Mouse (Mus musculus): ENCODE results near the gene Sh3rf1. TPM values are rescaled to one million over a fixed set of nuclear protein-coding genes. Genes with fewer than 3 reads are reported as not detected.
A peak's percentile ranks its signal among the peaks of the same experiment; 100 is the strongest.

Sh3rf1 gene
- polyA plus RNA-seq, 1 experiment from 2014 or later = 12.8 TPM

DNA sequence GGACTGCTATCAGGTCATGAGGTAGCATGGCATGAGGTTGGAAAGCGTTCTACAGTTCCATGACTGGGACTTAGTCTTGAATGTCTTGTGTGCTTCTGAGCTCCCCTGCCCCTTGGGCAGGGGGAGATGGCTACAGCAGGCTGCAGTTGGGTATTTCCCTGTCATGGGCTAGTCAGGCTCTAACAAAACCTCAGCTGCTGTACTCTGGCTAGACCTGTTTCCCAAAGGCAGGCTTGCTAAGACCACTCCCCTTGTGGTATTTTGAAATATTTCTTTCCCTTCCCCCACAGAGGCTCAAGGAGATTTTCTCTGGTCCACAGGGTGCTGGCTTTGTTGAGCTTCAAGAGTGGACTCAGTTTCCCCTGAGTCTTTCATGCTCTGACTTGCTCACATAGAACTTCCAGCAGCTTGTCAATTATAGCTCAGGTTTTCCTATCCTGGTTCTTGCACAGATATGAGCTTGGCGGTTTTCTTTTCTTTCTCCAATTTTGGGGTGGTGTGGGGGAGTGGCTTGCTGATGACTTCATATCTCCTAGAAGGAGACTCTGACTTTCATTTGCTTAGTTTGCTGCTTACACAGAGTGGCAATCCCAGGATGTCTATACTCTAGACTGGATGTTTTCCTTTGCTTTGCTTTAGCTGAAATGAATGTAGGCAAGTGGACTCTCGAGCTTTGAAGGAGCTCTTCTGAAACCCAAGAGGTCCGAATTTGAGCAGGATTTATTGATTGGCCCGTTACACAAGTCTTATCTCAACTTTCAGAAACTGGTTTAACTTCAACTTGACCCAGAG is 20.4 kb upstream of the Sh3rf1 start:
- H3K36me3 ChIP-seq = no peaks in the 10 kb centered on the region
- no peak for ATAC-seq (ENCODE audit: low FRiP score, low read depth)
- WGBS = 81% methylated on average over 5 of the region's 5 CpGs

DNA sequence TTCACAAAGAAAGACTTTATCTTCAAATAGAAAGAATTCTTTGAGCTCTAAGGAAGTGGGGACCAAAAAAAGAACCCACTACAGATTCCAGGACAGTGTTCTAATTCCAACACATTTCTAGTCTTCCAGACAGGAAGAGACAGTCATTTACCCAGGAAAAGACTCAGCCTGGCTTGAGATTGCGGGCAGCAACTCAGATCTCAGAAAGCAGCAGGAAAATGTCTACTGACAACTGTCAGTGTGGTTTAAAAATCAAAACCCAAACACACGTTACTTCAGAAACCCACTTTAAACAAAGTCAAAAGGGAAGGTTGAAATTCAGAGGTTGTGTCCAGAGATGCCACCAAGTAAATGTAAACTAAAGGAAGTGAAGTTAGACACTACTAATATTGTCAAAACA is 16.8 kb upstream of the Sh3rf1 start:
- H3K4me3 ChIP-seq = no peak overlapping the region
- no peaks in the 10 kb centered on the region for H3K4me1 ChIP-seq
- H3K9ac ChIP-seq = no peak overlapping the region
- no peaks in the 10 kb centered on the region for H3K9me3 ChIP-seq
- WGBS = 77% methylated on average over 2 of the region's 2 CpGs
- H3K4me2 ChIP-seq (replicated peaks) = no peak overlapping the region
- H3K27ac ChIP-seq = no peak overlapping the region
- no peak for ATAC-seq (ENCODE audit: low FRiP score, low read depth)
- H3K36me3 ChIP-seq = no peaks in the 10 kb centered on the region
- H3K27me3 ChIP-seq = no peaks in the 10 kb centered on the region

More for the DNA sequence above, 20.4 kb upstream of the Sh3rf1 start:
- H3K9me3 ChIP-seq = no peaks in the 10 kb centered on the region
- no peaks in the 10 kb centered on the region for H3K27me3 ChIP-seq
- H3K4me3 ChIP-seq = no peak overlapping the region
- no peak overlapping the region for H3K4me2 ChIP-seq (replicated peaks)
- no peak overlapping the region for H3K27ac ChIP-seq
- H3K9ac ChIP-seq = no peak overlapping the region
- no peaks in the 10 kb centered on the region for H3K4me1 ChIP-seq

DNA sequence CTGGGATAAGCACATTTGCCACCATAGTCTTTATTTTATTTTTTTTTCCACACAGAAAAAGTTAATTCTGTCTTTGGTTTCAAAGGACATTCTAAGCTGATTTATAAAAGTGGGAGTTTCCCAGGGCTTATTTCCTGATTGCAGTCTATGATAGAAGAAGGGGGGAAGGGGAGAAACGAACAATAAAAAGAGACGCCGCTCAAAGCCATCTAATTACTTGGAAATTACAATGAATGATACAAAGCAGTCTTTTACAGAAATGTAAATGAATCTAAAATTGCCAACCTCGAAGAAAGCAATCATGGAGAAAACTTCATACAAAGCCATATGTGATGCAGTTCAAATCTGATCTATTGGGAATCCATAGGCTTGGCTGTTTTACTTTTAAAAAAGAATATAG is 16.0 kb upstream of the Sh3rf1 start:
- Histone ChIP-seq H3K27ac (no peak overlapping the region), H3K9me3 (no peaks in the 10 kb centered on the region), H3K36me3 (no peaks in the 10 kb centered on the region), H3K4me2 (replicated peaks) (no peak overlapping the region), H3K27me3 (no peaks in the 10 kb centered on the region), H3K4me1 (no peaks in the 10 kb centered on the region), H3K4me3 (no peak overlapping the region), H3K9ac (no peak overlapping the region)
- WGBS = 82% methylated on average over 4 of the region's 4 CpGs
- ATAC-seq (ENCODE audit: low FRiP score, low read depth) = no peak

DNA sequence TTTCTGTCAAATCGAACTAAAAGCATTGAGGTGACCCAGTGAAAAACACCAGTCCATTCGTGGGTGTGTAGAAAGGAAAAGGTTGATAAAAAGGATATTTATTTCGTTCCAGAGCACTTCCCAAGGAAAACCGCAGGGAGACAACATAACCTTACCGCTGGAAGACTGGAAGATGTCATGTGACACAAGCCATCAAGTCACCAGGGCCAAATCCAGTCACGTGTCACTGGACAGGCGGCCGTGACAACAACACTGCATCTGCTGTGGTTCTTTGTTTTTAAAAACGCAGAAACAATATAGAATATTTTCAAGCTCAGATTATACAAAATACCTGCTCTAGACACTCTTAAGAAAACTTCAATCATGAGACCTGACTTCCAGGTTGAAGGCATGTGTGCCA is 15.0 kb upstream of the Sh3rf1 start:
- H3K9ac ChIP-seq = no peak overlapping the region
- H3K36me3 ChIP-seq = no peaks in the 10 kb centered on the region
- no peak for ATAC-seq (ENCODE audit: low FRiP score, low read depth)
- WGBS = 88% methylated on average over 9 of the region's 9 CpGs
- no peak overlapping the region for H3K27ac ChIP-seq
- H3K4me2 ChIP-seq (replicated peaks) = no peak overlapping the region
- no peaks in the 10 kb centered on the region for H3K4me1 ChIP-seq
- no peaks in the 10 kb centered on the region for H3K27me3 ChIP-seq
- H3K4me3 ChIP-seq = no peak overlapping the region
- no peaks in the 10 kb centered on the region for H3K9me3 ChIP-seq

DNA sequence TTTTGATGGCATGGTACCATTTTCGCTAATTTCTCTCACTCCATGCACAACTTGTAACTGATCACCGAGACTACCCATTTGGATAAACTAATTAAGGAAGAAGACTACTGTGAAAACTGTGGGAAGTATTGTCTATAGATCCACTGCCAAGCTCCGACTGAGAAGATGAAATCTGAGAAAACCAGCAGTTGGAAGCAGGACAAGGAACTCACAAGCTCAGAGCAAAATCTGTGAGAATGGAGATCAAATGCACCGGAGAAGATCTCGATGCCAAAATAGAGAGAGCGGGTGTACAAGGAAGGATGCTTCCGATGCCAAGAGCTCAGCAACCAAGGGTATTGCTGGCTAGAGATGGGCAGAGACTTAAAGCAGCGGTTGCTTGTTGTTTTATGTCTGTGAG is 12.8 kb upstream of the Sh3rf1 start:
- 92% methylated on average over 8 of the region's 8 CpGs for WGBS
- no peak overlapping the region for H3K4me3 ChIP-seq
- no peak overlapping the region for H3K27ac ChIP-seq
- H3K36me3 ChIP-seq = no peaks in the 10 kb centered on the region
- no peak overlapping the region for H3K4me2 ChIP-seq (replicated peaks)
- H3K9ac ChIP-seq = no peak overlapping the region
- H3K9me3 ChIP-seq = no peaks in the 10 kb centered on the region
- 0 out of 2 replicates have a peak, but pooled peaks cover 3% of the 10 kb centered on the region for H3K4me1 ChIP-seq
- ATAC-seq (ENCODE audit: low FRiP score, low read depth) = no peak
- H3K27me3 ChIP-seq = no peaks in the 10 kb centered on the region

DNA sequence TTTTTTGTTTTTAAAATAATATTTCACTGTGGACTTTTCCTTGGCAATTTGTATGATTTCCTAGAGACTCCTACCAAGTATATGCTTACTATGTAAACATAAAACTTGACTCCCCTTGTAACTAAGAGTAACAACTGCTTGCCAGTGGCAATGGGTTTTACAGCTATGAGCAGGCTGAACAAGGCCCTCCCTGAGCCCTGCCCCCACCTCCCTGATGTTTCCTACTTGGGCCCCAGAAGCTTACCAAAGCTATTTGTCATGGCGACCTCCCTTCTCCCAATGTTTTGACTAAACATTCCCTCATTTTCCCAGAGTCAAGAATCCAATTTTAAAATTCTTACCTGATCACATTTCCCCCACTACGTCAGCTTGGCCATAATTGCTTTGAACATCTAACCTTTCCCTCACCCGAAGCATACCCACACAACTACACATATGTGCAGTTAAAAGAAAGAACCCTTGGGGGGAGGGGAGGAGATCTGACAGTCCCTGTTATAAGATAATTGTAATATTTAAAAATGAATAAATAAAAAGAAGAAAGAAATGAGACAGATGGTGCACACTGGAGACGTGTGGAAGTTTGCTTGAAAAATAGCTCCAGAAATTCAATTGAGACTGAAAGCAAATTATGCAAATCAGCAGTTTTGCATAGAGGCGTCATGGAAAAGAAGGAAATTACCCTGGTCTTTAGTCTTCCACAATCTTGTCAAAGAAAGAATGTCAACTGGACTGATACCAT is 8.4 kb upstream of the Sh3rf1 start:
- ATAC-seq (ENCODE audit: low FRiP score, low read depth) = no peak; the same call in 1 of the 2 replicates
- H3K27me3 ChIP-seq = no peaks in the 10 kb centered on the region

DNA sequence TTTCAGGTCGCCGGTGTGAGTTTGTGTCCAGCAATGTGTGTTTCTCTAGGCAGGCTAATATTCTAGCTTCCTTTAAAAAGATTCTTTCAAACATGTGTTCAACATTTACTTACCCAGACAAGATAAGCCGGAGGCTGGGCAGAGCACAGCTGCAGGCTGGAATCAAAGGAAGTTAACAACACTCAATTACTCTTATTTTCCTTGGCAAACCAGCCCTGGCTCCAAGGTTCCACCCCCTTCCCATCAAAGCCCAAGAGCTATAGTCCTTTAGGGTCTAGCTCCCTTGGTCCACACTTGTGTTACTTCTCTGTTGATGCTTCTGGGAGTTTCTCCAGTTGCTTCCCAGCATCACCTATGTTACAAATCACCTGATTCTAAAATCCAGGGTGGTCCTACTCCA is 6.7 kb upstream of the Sh3rf1 start:
- H3K9me3 ChIP-seq = no peaks in the 10 kb centered on the region
- WGBS = 33% methylated on average over 3 of the region's 3 CpGs
- H3K9ac ChIP-seq = no peak overlapping the region
- 0 out of 2 replicates have a peak, but pooled peaks cover 3% of the 10 kb centered on the region for H3K27me3 ChIP-seq
- H3K27ac ChIP-seq = no peak overlapping the region
- H3K4me3 ChIP-seq = no peak overlapping the region
- H3K4me1 ChIP-seq = peaks cover 9% of the 10 kb centered on the region; the same call in 1 of the 2 replicates
- no peak for ATAC-seq (ENCODE audit: low FRiP score, low read depth)
- no peak overlapping the region for H3K4me2 ChIP-seq (replicated peaks)
- H3K36me3 ChIP-seq = no peaks in the 10 kb centered on the region

More for the DNA sequence above, 8.4 kb upstream of the Sh3rf1 start:
- WGBS = 53% methylated on average over 5 of the region's 5 CpGs
- no peak overlapping the region for H3K9ac ChIP-seq
- no peaks in the 10 kb centered on the region for H3K9me3 ChIP-seq
- H3K4me3 ChIP-seq = no peak overlapping the region
- H3K4me2 ChIP-seq (replicated peaks) = no peak overlapping the region
- no peak overlapping the region for H3K27ac ChIP-seq
- H3K4me1 ChIP-seq = peaks cover 9% of the 10 kb centered on the region; the same call in 1 of the 2 replicates
- H3K36me3 ChIP-seq = no peaks in the 10 kb centered on the region

DNA sequence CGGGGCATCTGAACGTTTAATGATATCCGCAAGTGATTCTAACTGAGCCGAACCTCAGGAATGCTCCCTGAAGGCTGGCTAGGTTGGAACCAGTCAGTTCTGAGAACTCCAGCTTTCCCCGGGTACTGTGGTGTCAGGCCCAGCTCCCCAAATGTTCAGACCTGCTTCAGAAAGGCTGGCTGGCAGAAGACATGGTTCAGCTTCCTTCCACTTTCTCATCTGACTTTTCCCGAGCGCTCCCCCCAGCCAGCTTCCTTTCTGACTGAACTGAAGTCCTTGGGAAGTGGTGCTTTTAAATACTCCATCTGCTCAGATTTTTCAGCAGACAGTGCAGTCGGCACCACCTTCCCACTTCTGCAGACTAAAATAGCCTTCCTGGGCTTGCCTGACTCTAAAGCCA is 6.2 kb upstream of the Sh3rf1 start:
- no peaks in the 10 kb centered on the region for H3K9me3 ChIP-seq
- 64% methylated on average over 8 of the region's 8 CpGs for WGBS
- H3K27ac ChIP-seq = no peak overlapping the region
- H3K4me2 ChIP-seq (replicated peaks) = no peak overlapping the region
- no peak for ATAC-seq (ENCODE audit: low FRiP score, low read depth)
- H3K27me3 ChIP-seq = 0 out of 2 replicates have a peak, but pooled peaks cover 3% of the 10 kb centered on the region
- no peaks in the 10 kb centered on the region for H3K36me3 ChIP-seq
- H3K4me3 ChIP-seq = no peak overlapping the region
- peaks cover 9% of the 10 kb centered on the region; the same call in 1 of the 2 replicates for H3K4me1 ChIP-seq
- H3K9ac ChIP-seq = no peak overlapping the region

DNA sequence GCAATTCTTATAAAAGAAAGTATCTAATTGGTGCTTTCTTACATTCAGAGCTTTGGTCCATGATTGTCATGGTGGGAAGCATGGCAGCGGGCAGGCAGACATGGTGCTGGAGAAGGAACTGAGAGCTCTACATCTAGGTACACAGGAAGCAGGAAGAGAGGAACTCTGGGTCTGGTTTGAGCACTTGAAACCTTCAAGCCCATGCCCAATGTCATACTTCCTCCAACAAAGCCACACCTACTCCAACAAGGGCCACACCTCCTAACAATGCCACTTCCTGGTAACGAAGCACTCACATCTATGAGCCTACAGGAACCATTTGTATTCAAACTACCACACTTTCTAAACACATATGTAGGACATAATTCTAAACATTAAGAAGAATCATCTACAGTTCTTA is 5.2 kb upstream of the Sh3rf1 start:
- Histone ChIP-seq H3K4me3 (no peak overlapping the region), H3K9ac (no peak overlapping the region), H3K27ac (no peak overlapping the region), H3K36me3 (no peaks in the 10 kb centered on the region), H3K4me1 (peaks cover 9% of the 10 kb centered on the region; the same call in 1 of the 2 replicates), H3K9me3 (no peaks in the 10 kb centered on the region), H3K4me2 (replicated peaks) (no peak overlapping the region), H3K27me3 (0 out of 2 replicates have a peak, but pooled peaks cover 3% of the 10 kb centered on the region)
- no peak for ATAC-seq (ENCODE audit: low FRiP score, low read depth)
- WGBS = 94% methylated on average over 2 of the region's 2 CpGs

DNA sequence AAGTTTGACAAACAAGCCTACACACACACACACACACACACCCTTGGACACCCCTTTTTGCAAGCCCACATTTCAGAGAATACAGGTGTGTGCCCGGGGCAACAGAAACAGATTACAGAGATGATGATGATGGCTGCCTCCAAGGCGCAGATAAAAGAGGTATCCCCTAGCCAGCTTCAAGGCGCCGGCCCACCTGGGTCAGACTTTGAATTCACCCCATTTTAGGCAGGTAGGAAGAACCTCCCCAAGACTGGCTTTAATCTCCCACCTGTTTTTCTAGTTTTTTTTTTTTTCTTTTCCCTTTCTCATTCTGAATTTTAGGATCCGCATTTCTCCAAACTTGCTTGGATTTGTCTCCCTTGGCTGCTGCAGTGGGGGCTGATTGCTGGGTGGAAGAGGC is 389 bp upstream of the Sh3rf1 start:
- WGBS = 30% methylated on average over 5 of the region's 5 CpGs
- H3K27me3 ChIP-seq = 0 out of 2 replicates have a peak, but pooled peaks cover 3% of the 10 kb centered on the region
- no peaks in the 10 kb centered on the region for H3K9me3 ChIP-seq
- H3K36me3 ChIP-seq = no peaks in the 10 kb centered on the region; the same call in 1 of the 2 replicates
- H3K4me1 ChIP-seq = peaks cover 26% of the 10 kb centered on the region
- peak overlapping the region; percentile 90 for H3K4me3 ChIP-seq
- no peak for ATAC-seq (ENCODE audit: low FRiP score, low read depth)
- H3K9ac ChIP-seq = peak overlapping the region; percentile 90
- peak overlapping the region; percentile 80 for H3K4me2 ChIP-seq (replicated peaks)
- peak overlapping the region; percentile 79; the same call in 1 of the 2 replicates for H3K27ac ChIP-seq

DNA sequence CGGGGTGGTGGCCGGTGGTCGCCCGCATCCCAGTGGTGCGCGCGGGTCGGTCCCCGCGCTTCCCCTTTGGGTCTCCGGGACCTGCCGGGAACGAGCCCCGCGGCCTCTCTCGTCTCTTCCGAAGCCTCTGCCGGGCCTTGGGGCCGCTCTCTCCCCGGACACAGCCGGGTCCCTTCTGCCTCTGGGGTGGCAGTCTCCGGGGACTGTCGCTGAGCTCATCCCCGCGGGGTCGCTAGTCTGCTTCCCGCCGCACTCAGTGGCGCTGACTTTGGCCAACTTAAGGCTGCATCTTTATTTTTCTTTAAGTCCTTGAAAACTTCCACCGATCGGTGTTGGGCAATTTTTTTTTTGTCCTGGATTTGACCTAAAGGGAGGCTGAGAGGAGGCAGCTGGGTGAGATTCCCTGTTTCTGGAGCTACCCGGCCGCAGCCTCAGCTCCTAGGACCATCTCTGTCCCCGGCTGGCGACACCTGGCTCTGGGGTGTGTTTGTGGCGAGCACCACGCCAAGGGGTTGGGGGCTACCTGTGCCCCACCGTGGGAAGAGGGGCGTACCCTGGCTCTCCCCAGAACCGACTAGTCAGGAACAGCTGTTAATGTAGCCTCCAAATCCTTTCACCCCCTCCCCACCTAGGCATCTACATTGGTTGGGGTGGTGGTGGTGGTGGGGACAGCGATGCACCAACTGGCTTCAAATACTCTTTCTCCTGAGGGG is 864 bp downstream of the Sh3rf1 start:
- Histone ChIP-seq H3K27me3 (0 out of 2 replicates have a peak, but pooled peaks cover 3% of the 10 kb centered on the region), H3K9me3 (no peaks in the 10 kb centered on the region), H3K9ac (peak overlapping the region; percentile 90), H3K27ac (peak overlapping the region; percentile 79), H3K4me2 (replicated peaks) (peak overlapping the region; percentile 80), H3K36me3 (peaks cover 3% of the 10 kb centered on the region), H3K4me3 (peak overlapping the region; percentile 90), H3K4me1 (peaks cover 36% of the 10 kb centered on the region)
- ATAC-seq (ENCODE audit: low FRiP score, low read depth) = peak; percentile 58; the same call in 1 of the 2 replicates
- under 1% methylated on average over 41 of the region's 41 CpGs for WGBS
